Mouse (Mus musculus): ENCODE measurements around the gene Mapkapk5.

Gene Mapkapk5

GRCm38 (mm10) chr5:121575867-121576266 is 30.2 kb upstream of the Mapkapk5 start:
- ChIA-PET POLR2A (interaction anchor here in 2 of 4 experiments (0.5 to 1.4 kb wide), 4 partner anchors 9 to 112 kb away, joined by 3 to 4 read pairs (median 4); partner anchors contain the start of gene Mapkapk5 (in 1 of the 2)), CTCF (interaction anchor here in 2 of 4 experiments (1.0 to 1.1 kb wide), 3 partner anchors 13 to 60 kb away, joined by 3 read pairs; no protein-coding TSS in a partner anchor)

- CTCF ChIA-PET, result interaction anchor here in 3 of 4 experiments (0.6 to 1.5 kb wide), 5 partner anchors 10 to 66 kb away, joined by 3 to 5 read pairs (median 4); no protein-coding TSS in a partner anchor
- POLR2A ChIA-PET, result interaction anchor here in 3 of 4 experiments (0.6 to 1.9 kb wide), 10 partner anchors 7 to 1554 kb away, joined by 3 to 5 read pairs (median 4); no protein-coding TSS in a partner anchor
These were observed 28.4 kb upstream of the Mapkapk5 start for GRCm38 (mm10) chr5:121574145-121574544.

GRCm38 (mm10) chr5:121570787-121571186 is 25.1 kb upstream of the Mapkapk5 start:
- ChIA-PET POLR2A (interaction anchor here in 2 of 4 experiments (1.2 to 1.3 kb wide), 2 partner anchors 19 to 265 kb away, joined by 3 to 5 read pairs; no protein-coding TSS in a partner anchor), CTCF (interaction anchor here in 2 of 4 experiments (0.6 kb wide), 2 partner anchors 16 to 93 kb away, joined by 3 read pairs; no protein-coding TSS in a partner anchor)

- ChIA-PET POLR2A (interaction anchor here in 3 of 4 experiments (0.6 to 1.3 kb wide), 4 partner anchors 20 to 891 kb away, joined by 3 to 4 read pairs (median 3); partner anchors contain the start of gene Aldh2 (in 1 of the 3)), CTCF (no interaction called here)
These were observed 24.2 kb upstream of the Mapkapk5 start for GRCm38 (mm10) chr5:121569881-121570420.

GRCm38 (mm10) chr5:121566035-121566681 is 20.5 kb upstream of the Mapkapk5 start:
- POLR2A ChIA-PET, result interaction anchor here in 3 of 4 experiments (0.5 to 2.4 kb wide), 12 partner anchors 10 to 964 kb away, joined by 3 to 9 read pairs (median 4); partner anchors contain the start of gene Aldh2 (in 1 of the 3)
- CTCF ChIA-PET, result interaction anchor here in 3 of 4 experiments (0.5 to 1.8 kb wide), 6 partner anchors 20 to 466 kb away, joined by 3 to 8 read pairs (median 4); no protein-coding TSS in a partner anchor

GRCm38 (mm10) chr5:121564468-121564895 is 18.8 kb upstream of the Mapkapk5 start:
- ChIA-PET POLR2A (interaction anchor here in 3 of 4 experiments (0.6 to 2.4 kb wide), 20 partner anchors 9 to 614 kb away, joined by 3 to 9 read pairs (median 3); partner anchors contain the start of genes Aldh2 (in 1 of the 3) and Naa25 (in 1 of the 3)), CTCF (interaction anchor here (0.7 to 3.4 kb wide), 20 partner anchors 9 to 516 kb away, joined by 3 to 18 read pairs (median 4); partner anchors contain the start of gene Acad12 (in 1 of the 4))

- ChIA-PET CTCF (interaction anchor here in 3 of 4 experiments (0.6 to 3.4 kb wide), 5 partner anchors 13 to 1020 kb away, joined by 3 to 18 read pairs (median 4); no protein-coding TSS in a partner anchor), POLR2A (interaction anchor here in 1 of 4 experiments (1.1 to 1.8 kb wide), 4 partner anchors 11 to 36 kb away, joined by 3 to 7 read pairs (median 4); partner anchors contain the start of genes Adam1a, Gm42878 and Mapkapk5)
These were observed 16.7 kb upstream of the Mapkapk5 start for GRCm38 (mm10) chr5:121562436-121562835.

GRCm38 (mm10) chr5:121549196-121549595 is 3.5 kb upstream of the Mapkapk5 start:
- ChIA-PET POLR2A (interaction anchor here in 1 of 4 experiments (1.1 kb wide), 1 partner anchor 15 kb away, joined by 3 read pairs; no protein-coding TSS in a partner anchor), CTCF (no interaction called here)

GRCm38 (mm10) chr5:121547084-121547483 is 1.4 kb upstream of the Mapkapk5 start:
- POLR2A ChIA-PET, result interaction anchor here in 3 of 4 experiments (0.6 to 3.0 kb wide), 22 partner anchors 8 to 343 kb away, joined by 3 to 13 read pairs (median 4); partner anchors contain the start of genes Erp29 (in 1 of the 3), Naa25 (in 1 of the 3) and Rpl6 (in 1 of the 3)
- CTCF ChIA-PET, result interaction anchor here (0.5 to 1.8 kb wide), 13 partner anchors 14 to 1592 kb away, joined by 3 to 11 read pairs (median 4); partner anchors contain the start of gene Rasal1 (in 1 of the 4)

GRCm38 (mm10) chr5:121546530-121546895 is 808 bp upstream of the Mapkapk5 start:
- POLR2A ChIA-PET, result interaction anchor here (0.5 to 3.0 kb wide), 29 partner anchors 9 to 763 kb away, joined by 3 to 13 read pairs (median 4); partner anchors contain the start of genes Erp29 (in 1 of the 4) and Naa25 (in 1 of the 4)
- CTCF ChIA-PET, result interaction anchor here (0.6 to 1.8 kb wide), 12 partner anchors 13 to 1593 kb away, joined by 3 to 11 read pairs (median 4); partner anchors contain the start of gene Rasal1 (in 1 of the 4)

GRCm38 (mm10) chr5:121544910-121545792 is 554 bp downstream of the Mapkapk5 start, which contains the start of the genes Adam1a and Gm42878:
Gene Adam1a, minus strand, starts transcription at chr5:121545482.
Gene Gm42878, minus strand, starts transcription at chr5:121545482.
- ChIA-PET CTCF (interaction anchor here in 1 of 4 experiments (1.5 to 1.8 kb wide), 2 partner anchors 11 to 19 kb away, joined by 5 to 9 read pairs; no protein-coding TSS in a partner anchor), POLR2A (interaction anchor here (0.6 to 3.0 kb wide), 15 partner anchors 9 to 598 kb away, joined by 3 to 13 read pairs (median 3); partner anchors contain the start of gene Naa25 (in 1 of the 4))

- ChIA-PET POLR2A (interaction anchor here in 3 of 4 experiments (0.6 to 1.6 kb wide), 6 partner anchors 8 to 593 kb away, joined by 3 to 7 read pairs (median 4); no protein-coding TSS in a partner anchor), CTCF (interaction anchor here in 2 of 4 experiments (0.7 to 1.6 kb wide), 3 partner anchors 9 to 41 kb away, joined by 4 to 6 read pairs (median 4); no protein-coding TSS in a partner anchor)
These were observed 2.3 kb downstream of the Mapkapk5 start for GRCm38 (mm10) chr5:121543370-121543769.

GRCm38 (mm10) chr5:121541235-121541634 is 4.5 kb downstream of the Mapkapk5 start:
- ChIA-PET POLR2A (interaction anchor here in 2 of 4 experiments (1.0 to 6.5 kb wide), 10 partner anchors 11 to 199 kb away, joined by 3 to 53 read pairs (median 4); partner anchors contain the start of gene Aldh2 (in 1 of the 2)), CTCF (interaction anchor here in 3 of 4 experiments (0.6 to 1.5 kb wide), 3 partner anchors 24 to 65 kb away, joined by 3 to 5 read pairs (median 3); no protein-coding TSS in a partner anchor)

GRCm38 (mm10) chr5:121540066-121540465 is 5.6 kb downstream of the Mapkapk5 start:
- CTCF ChIA-PET, result interaction anchor here in 1 of 4 experiments (1.5 kb wide), 1 partner anchor 66 kb away, joined by 5 read pairs; no protein-coding TSS in a partner anchor
- POLR2A ChIA-PET, result interaction anchor here in 2 of 4 experiments (1.0 to 6.5 kb wide), 10 partner anchors 10 to 200 kb away, joined by 3 to 53 read pairs (median 4); partner anchors contain the start of gene Atxn2 (in 1 of the 2)

GRCm38 (mm10) chr5:121537588-121537987 is 8.1 kb downstream of the Mapkapk5 start:
- ChIA-PET POLR2A (interaction anchor here in 3 of 4 experiments (0.7 to 6.5 kb wide), 7 partner anchors 9 to 89 kb away, joined by 3 to 53 read pairs (median 3); no protein-coding TSS in a partner anchor), CTCF (interaction anchor here in 2 of 4 experiments (0.5 to 1.3 kb wide), 4 partner anchors 11 to 93 kb away, joined by 3 to 4 read pairs (median 3); no protein-coding TSS in a partner anchor)

GRCm38 (mm10) chr5:121536921-121537555 is 8.7 kb downstream of the Mapkapk5 start:
- POLR2A ChIA-PET, result interaction anchor here in 3 of 4 experiments (0.6 to 6.5 kb wide), 13 partner anchors 7 to 786 kb away, joined by 3 to 53 read pairs (median 3); no protein-coding TSS in a partner anchor
- CTCF ChIA-PET, result interaction anchor here in 3 of 4 experiments (0.5 to 1.4 kb wide), 6 partner anchors 10 to 94 kb away, joined by 3 to 4 read pairs (median 4); partner anchors contain the start of gene Adam1b (in 1 of the 3)
